Mouse (Mus musculus) v-Abl transformed pro-B cells (cell line): ENCODE measurements around the gene Smg6.

Source experiments
- in situ Hi-C, 2 experiments: fragments of 400-800 bp; cut with MboI; formaldehyde crosslinking; loops; one replicate each; pipeline ENCODE4 v1.15.1; 2025; ENCODE audit not compliant: unreplicated experiment in 2 of 2

Gene Smg6

DNA sequence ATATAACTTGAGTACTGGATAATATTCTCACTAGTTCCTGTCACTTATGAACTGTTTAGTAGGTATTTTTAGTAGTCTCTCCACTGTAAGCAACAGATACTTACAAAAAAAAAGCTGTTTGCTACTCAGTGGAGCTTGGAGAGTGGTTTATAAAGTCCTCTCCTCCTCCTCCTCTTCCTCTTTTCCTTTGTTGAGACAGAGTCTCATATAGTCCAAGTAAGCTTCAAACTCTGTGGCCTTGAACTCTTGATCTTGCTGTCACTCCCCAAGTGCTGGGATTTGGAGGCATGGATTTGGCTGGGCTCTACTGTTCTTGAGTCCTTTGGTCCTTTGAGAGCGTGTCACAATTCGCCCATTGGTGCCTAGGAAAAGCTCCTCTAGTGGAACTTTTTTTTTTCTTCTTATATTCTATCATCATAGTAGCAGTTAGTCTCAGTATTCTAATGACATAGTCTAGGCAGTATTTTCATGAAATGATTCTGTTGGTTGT, 1.7 kb downstream of the Smg6 start:
- in situ Hi-C loops: no loop called here

DNA sequence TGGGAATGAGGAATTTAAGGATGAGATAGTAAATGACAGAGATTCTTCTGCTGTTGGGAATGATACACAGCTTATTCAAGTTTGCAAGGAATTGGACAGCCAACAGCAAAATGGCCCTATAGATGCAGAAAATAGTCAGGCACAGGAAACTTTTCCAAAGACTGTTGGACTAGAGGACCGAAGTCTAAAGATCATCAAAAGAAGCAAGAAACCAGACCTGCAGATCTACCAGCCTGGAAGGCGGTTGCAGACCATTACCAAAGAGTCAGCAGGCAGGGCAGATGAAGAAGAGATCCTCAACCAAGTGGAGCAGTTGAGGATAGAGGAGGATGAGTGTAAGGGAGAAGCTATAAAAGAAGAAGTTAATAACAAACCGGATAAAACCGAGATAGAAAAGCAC, 3.5 kb downstream of the Smg6 start:
- in situ Hi-C loops: no loop called here

DNA sequence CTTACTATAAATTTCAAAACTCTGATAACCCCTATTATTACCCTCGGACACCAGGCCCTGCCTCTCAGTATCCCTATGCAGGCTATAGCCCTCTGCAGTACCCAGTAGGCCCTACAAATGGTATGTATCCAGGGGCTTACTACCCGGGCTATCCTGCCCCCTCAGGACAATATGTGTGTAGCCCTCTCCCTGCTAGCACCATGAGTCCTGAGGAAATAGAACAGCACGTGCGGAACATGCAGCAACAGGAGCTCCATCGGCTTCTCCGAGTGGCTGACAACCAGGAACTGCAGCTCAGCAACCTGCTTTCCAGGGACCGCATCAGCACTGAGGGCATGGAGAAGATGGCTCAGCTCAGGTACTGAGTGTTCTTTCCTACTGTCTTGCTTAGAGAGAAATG, 4.8 kb downstream of the Smg6 start:
- in situ Hi-C loops: no loop called here

- in situ Hi-C loops: no loop called here
These were observed 20.7 kb downstream of the Smg6 start for GRCm38 (mm10) chr11:74946348-74946747.

- in situ Hi-C loops: no loop called here
These were observed 29.3 kb downstream of the Smg6 start for GRCm38 (mm10) chr11:74954901-74955300.

- in situ Hi-C loops: no loop called here
These were observed 30.4 kb downstream of the Smg6 start for GRCm38 (mm10) chr11:74956006-74956405.

GRCm38 (mm10) chr11:74957600-74957999, 32.0 kb downstream of the Smg6 start:
- in situ Hi-C loops: no loop called here

GRCm38 (mm10) chr11:74959501-74959900, 33.9 kb downstream of the Smg6 start:
- in situ Hi-C loops: no loop called here

DNA sequence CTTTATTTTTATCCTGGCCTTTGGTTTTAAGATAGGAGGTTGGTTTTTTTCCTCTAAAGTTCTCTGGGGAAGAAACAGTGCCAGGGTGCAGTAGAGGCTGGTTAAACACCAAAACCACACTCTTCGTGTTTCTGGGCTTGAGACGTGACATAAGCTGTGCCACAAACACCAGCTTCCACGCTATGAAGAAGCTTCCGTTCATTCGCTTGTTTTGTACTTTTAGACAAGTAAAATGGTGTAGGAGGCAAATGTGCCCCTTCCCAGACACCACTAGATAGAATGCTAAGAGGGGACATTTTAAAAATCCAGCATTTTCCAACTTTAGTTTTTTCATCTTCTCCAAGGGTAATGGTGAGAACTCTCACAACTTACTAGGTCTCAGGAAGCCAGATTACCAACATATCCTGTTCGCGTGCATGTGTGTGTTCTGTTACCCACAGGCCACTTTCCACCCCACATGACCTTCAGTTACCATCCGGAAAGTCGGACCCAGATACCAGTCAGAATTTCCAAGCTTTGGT, 34.5 kb downstream of the Smg6 start:
- in situ Hi-C loops: no loop called here

GRCm38 (mm10) chr11:74961953-74962352, 36.3 kb downstream of the Smg6 start:
- in situ Hi-C loops: no loop called here

DNA sequence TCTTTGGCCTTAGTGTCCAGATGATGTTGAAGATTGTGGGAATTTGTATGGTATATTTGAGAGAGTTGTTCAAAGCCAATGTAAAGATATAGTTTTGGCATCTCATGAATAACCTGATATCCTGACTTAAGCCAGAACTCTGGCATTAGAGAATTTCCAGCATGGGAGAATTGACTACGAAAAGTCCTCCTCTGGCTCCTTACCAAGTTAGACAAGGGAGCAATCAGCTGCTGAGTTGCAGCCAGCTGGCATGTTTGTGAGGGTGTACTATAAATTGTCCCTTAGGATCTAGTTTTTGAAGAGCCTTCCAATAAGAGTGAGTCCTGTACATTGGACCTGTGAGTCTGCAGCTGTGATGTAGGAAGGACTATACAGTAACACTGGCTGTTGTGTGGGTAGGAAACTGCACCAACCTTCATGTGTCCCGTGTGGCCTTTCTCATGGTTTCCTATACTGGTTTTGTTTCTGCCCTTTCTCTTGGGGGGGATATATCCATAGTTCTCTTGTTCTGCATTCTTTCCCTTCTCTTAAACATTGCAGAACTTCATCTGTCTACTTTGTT, 37.3 kb downstream of the Smg6 start:
- in situ Hi-C loops: no loop called here

- in situ Hi-C loops: no loop called here
These were observed 39.9 kb downstream of the Smg6 start for GRCm38 (mm10) chr11:74965516-74965915.

DNA sequence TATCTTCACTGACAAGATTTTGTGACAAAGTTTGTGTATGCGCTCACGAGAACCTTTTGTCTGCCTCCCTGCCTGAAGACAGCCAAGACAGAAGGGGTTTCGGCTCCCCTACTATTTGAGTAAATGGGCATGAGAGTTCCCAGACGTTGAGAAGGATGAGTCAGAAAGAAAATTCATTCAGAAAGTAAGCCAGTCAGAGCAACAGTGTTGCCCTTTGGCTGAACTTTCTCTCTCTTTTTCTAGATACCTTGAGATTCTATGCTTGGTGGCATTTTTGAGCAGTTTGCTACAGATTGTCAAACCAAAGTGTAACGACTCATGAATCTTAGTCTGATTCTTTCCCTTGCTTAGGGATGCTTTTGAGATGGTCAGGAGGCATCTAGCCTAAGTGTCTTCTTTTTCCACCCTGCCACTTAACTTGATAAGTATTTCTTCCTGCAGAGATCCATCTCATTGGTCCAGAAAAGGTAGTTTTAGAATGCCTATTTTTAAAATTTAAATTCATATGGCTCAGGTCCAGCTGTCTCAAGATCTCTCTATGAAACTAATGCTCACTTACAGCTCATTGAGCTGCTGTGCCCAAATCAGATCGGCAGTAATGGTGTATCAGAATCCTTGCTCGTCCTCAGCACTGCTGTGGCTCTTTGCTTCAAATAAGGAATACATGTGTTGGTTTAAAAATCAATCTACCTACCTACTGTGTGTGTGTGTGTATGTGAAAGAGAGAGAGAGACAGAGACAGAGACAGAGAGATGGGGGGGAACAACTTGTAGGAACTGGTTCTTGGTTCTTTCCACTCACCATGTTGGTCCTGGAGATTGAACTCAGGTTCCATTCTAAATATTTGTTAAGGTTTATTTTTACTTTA, 47.9 kb downstream of the Smg6 start:
- in situ Hi-C loops: no loop called here

- in situ Hi-C loops: loop anchor here in 1 of 2 experiments (25.0 kb wide), 1 partner anchor 313 kb away; no protein-coding TSS in a partner anchor
These were observed 49.0 kb downstream of the Smg6 start for GRCm38 (mm10) chr11:74974615-74975014.

DNA sequence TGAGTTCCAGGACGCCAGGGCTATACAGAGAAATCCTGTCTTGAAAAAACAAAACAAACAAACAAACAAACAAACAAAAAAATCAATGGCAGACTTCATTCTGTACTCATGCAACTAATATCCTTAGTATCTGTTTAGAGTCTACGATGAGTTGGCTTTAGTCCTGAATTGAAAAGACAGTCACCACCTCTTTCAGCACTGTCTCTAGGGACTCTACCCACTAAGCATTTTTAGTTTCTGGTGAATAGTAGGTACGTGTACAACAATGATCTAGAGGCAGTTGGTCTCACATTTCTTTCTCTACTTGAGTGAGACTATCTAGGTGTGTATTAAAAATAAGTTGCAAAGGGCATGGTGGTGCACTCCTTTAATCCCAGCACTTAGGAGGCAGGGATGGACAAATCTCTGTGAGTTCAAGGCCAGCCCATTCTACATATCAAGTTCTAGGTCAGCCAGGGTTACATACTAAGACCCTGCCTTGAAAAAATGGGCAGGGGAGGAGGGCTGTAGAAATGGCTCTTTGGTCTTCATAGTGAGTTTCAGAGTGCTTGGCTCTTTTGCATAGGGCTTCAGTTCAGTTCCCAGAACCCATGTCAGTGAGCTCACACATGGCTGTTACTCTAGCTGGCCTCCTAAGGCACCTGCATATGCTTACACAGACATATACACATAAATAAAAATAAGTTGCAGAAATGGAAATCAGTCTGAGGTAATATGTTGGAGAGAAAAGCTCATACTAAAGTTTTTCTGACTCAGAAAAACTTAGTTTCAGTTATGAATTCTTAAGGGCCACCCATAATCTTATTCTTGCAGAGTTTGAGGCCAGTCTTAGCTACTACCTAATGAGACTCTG, 51.4 kb downstream of the Smg6 start:
- in situ Hi-C loops: loop anchor here in 1 of 2 experiments (25.0 kb wide), 1 partner anchor 310 kb away; no protein-coding TSS in a partner anchor

DNA sequence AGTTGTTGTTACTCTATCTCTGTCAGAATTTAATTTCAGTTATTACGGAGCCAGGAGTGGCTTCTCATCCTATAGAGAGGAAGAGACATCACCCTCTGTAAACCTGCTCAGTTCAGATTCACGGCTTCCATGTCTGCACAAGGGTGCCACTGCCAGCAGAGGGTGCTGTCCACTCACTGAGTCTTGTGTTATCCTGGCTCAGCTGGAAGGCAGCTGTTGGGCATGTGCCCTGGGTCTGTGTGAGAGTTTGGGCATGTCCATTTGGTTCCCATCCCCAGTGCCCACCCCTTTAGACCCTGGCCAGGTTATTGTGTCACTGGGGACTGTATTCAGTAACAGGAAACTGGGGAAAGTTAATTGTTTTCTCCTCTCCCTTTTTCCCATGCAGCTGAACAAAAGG, 55.8 kb downstream of the Smg6 start:
- in situ Hi-C loops: loop anchor here (5.0 to 25.0 kb wide), 3 partner anchors 191 to 313 kb away; no protein-coding TSS in a partner anchor

DNA sequence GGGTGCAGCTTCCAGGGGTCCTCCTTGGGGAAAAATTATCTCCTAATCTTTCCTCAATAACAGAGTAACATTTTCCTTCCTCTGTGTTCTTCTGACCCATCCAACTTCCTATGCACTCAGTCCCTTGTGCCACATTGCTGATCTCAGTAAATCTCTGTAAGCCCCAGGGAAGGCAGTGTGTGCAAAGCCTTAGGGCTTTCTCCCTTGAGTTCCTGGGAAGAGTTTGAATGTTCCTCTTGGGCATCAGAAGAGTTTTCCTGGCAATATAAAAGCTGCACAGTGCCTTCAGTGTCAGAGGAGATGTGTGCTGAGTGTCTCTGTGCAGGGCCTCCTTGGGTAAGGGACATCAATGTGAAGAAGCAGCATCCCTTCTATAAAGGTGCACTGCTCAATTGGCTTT, 56.6 kb downstream of the Smg6 start:
- in situ Hi-C loops: loop anchor here (5.0 to 25.0 kb wide), 3 partner anchors 190 to 313 kb away; no protein-coding TSS in a partner anchor

- in situ Hi-C loops: loop anchor here (10.0 to 25.0 kb wide), 2 partner anchors 299 to 307 kb away; no protein-coding TSS in a partner anchor
These were observed 62.5 kb downstream of the Smg6 start for GRCm38 (mm10) chr11:74988162-74988561.

- in situ Hi-C loops: loop anchor here (10.0 to 25.0 kb wide), 2 partner anchors 298 to 306 kb away; no protein-coding TSS in a partner anchor
These were observed 63.4 kb downstream of the Smg6 start for GRCm38 (mm10) chr11:74989047-74989446.

- in situ Hi-C loops: loop anchor here in 1 of 2 experiments (25.0 kb wide), 1 partner anchor 297 kb away; no protein-coding TSS in a partner anchor
These were observed 64.9 kb downstream of the Smg6 start for GRCm38 (mm10) chr11:74990501-74990900.
